Mouse (Mus musculus) c-Kit-negative CD71-positive TER-119-positive erythroid progenitor cells, embryonic 14.5 days (primary cell): ENCODE results near the gene Zfp408.
"Not testable (repeated sequence)": the region's sequence is repeated elsewhere in the genome, so short reads cannot be mapped to it uniquely, and the experiment has no call there.

Source experiments
- DNase-seq: peaks from one replicate; pipeline ENCODE4 v3.0.0-alpha.2; 2013; ENCODE audit warnings: low read depth, low spot score

Zfp408 gene

GRCm38 (mm10) chr2:91651458-91652258, 2.1 kb upstream of the Zfp408 start:
- DNase-seq, result no peak

GRCm38 (mm10) chr2:91650360-91650995, 887 bp upstream of the Zfp408 start:
- no peak for DNase-seq

GRCm38 (mm10) chr2:91649152-91649551, 439 bp downstream of the Zfp408 start:
- DNase-seq, result no peak

- peak; percentile 47 for DNase-seq
Observed at GRCm38 (mm10) chr2:91646733-91647132, 2.9 kb downstream of the Zfp408 start.

- DNase-seq, result no peak
Observed at GRCm38 (mm10) chr2:91645811-91646210, 3.8 kb downstream of the Zfp408 start.

- no peak for DNase-seq
Observed at GRCm38 (mm10) chr2:91645354-91645753, 4.2 kb downstream of the Zfp408 start.

GRCm38 (mm10) chr2:91644021-91644420, 5.6 kb downstream of the Zfp408 start:
- DNase-seq, result no peak

GRCm38 (mm10) chr2:91642825-91643415, 6.7 kb downstream of the Zfp408 start:
- DNase-seq, result peak; percentile 59

GRCm38 (mm10) chr2:91638931-91639330, 10.7 kb downstream of the Zfp408 start:
- no peak for DNase-seq

GRCm38 (mm10) chr2:91636727-91637338, 12.8 kb downstream of the Zfp408 start:
- DNase-seq, result no peak

- no peak for DNase-seq
Observed at GRCm38 (mm10) chr2:91636229-91636628, 13.4 kb downstream of the Zfp408 start, which contains the start of gene F2. Gene F2, minus strand, starts transcription at chr2:91636414.

- DNase-seq, result no peak
Observed at GRCm38 (mm10) chr2:91635486-91635885, 14.1 kb downstream of the Zfp408 start.

GRCm38 (mm10) chr2:91634841-91635240, 14.8 kb downstream of the Zfp408 start:
- no peak for DNase-seq

GRCm38 (mm10) chr2:91633334-91633977, 16.1 kb downstream of the Zfp408 start:
- no peak for DNase-seq

- DNase-seq, result no peak
Observed at GRCm38 (mm10) chr2:91632316-91632715, 17.3 kb downstream of the Zfp408 start.

GRCm38 (mm10) chr2:91631826-91632225, 17.8 kb downstream of the Zfp408 start:
- no peak for DNase-seq

GRCm38 (mm10) chr2:91630384-91630783, 19.2 kb downstream of the Zfp408 start:
- DNase-seq, result no peak

GRCm38 (mm10) chr2:91629682-91630081, 19.9 kb downstream of the Zfp408 start:
- DNase-seq, result no peak

- no peak for DNase-seq
Observed at GRCm38 (mm10) chr2:91628171-91628570, 21.4 kb downstream of the Zfp408 start.

- no peak for DNase-seq
Observed at GRCm38 (mm10) chr2:91627486-91627885, 22.1 kb downstream of the Zfp408 start.

GRCm38 (mm10) chr2:91623366-91623765, 26.2 kb downstream of the Zfp408 start:
- not testable (repeated sequence) for DNase-seq

- DNase-seq, result no peak
Observed at GRCm38 (mm10) chr2:91622356-91622755, 27.2 kb downstream of the Zfp408 start.
